Mouse (Mus musculus) lung, embryonic 14.5 days (tissue): ENCODE measurements at regions not wholly inside any gene's neighbourhood (a gene's known extent, or its start where the extent isn't known, plus 50 kb on each side); places are given as distances from the start of the nearest gene placed in this dataset.

Source experiments
- ATAC-seq: fragments of 200-750 bp; cut with Nextera tagmentation; 2 replicates; pipeline ENCODE4 v1.8.0; 2017; ENCODE audit warnings: mild to moderate bottlenecking, moderate TSS enrichment, moderate library complexity; ENCODE audit not compliant: insufficient read depth
- DNase-seq: peaks from one replicate; pipeline ENCODE4 v3.0.0-alpha.2; 2015
- H3K27ac ChIP-seq: fragments of 300-500 bp; sonication (generic); 2 replicates; pipeline ENCODE4 v1.5.1; 2014; ENCODE audit warnings: low read depth, mild to moderate bottlenecking, moderate library complexity
- H3K27me3 ChIP-seq: fragments of 300-500 bp; sonication (generic); 2 replicates; pipeline ENCODE4 v1.6.1; 2014; ENCODE audit warnings: low read length, control low read depth; ENCODE audit not compliant: insufficient read depth
- H3K36me3 ChIP-seq: fragments of 300-500 bp; sonication (generic); 2 replicates; pipeline ENCODE4 v1.6.1; 2014; ENCODE audit warnings: control low read depth; ENCODE audit not compliant: insufficient read depth
- H3K4me1 ChIP-seq: fragments of 300-500 bp; sonication (generic); 2 replicates; pipeline ENCODE4 v1.6.1; 2014; ENCODE audit warnings: antibody characterized with exemption, control low read depth; ENCODE audit not compliant: insufficient read depth
- H3K4me2 ChIP-seq: fragments of 300-500 bp; sonication (generic); 2 replicates; pipeline ENCODE4 v1.6.1; 2014; ENCODE audit warnings: mild to moderate bottlenecking
- H3K4me3 ChIP-seq: fragments of 300-500 bp; sonication (generic); 2 replicates; pipeline ENCODE4 v1.5.1; 2014; ENCODE audit warnings: low read depth, low read length
- H3K9ac ChIP-seq: fragments of 300-500 bp; sonication (generic); 2 replicates; pipeline ENCODE4 v1.6.1; 2014
- H3K9me3 ChIP-seq: fragments of 300-500 bp; sonication (generic); 2 replicates; pipeline ENCODE4 v1.6.1; 2016; ENCODE audit warnings: low read depth, low read length, control low read depth
- CTCF ChIP-seq: IDR thresholded peaks from 2 replicates; pipeline ENCODE4 v1.5.1; 2016; ENCODE audit warnings: antibody characterized with exemption, low read depth
- WGBS: fragments of 180-500 bp; shearing (Covaris S2); extraction: QIAGEN DNeasy Blood & Tissue Kit; methylation state at CpG from one replicate; pipeline ENCODE4 v1.1.7; 2014; 5-methylcytosine and 5-hydroxymethylcytosine counted together

GRCm38 (mm10) chr7:75971706-75972105, 123.6 kb downstream of the Klhl25 start:
- H3K36me3 ChIP-seq, result no peaks in the 10 kb centered on the region
- H3K27ac ChIP-seq, result no peak overlapping the region
- no peaks in the 10 kb centered on the region for H3K27me3 ChIP-seq
- TF ChIP-seq CTCF, result no peak
- H3K9me3 ChIP-seq, result no peaks in the 10 kb centered on the region
- WGBS, result 87% methylated on average over 3 of the region's 3 CpGs
- H3K4me2 ChIP-seq, result no peak overlapping the region
- H3K4me1 ChIP-seq, result no peaks in the 10 kb centered on the region
- no peak overlapping the region for H3K9ac ChIP-seq
- DNase-seq, result no peak
- no peak for ATAC-seq
- no peak overlapping the region for H3K4me3 ChIP-seq

- WGBS, result 36% methylated on average over 5 of the region's 5 CpGs
- no peak for ATAC-seq
These were observed 133.4 kb downstream of the Klhl25 start for GRCm38 (mm10) chr7:75981560-75981959.

GRCm38 (mm10) chr7:75983029-75983808, 135.1 kb downstream of the Klhl25 start:
- Histone ChIP-seq H3K27me3 (no peaks in the 10 kb centered on the region), H3K4me1 (no peaks in the 10 kb centered on the region), H3K9me3 (no peaks in the 10 kb centered on the region), H3K4me3 (no peak overlapping the region), H3K4me2 (0 out of 2 replicates have a peak overlapping the region, but pooled peaks have one; percentile 12), H3K9ac (no peak overlapping the region), H3K27ac (no peak overlapping the region), H3K36me3 (no peaks in the 10 kb centered on the region)
- no peak for ATAC-seq
- no peak for TF ChIP-seq CTCF
- no peak for DNase-seq
- 11% methylated on average over 23 of the region's 23 CpGs for whole genome bisulfite sequencing

More at GRCm38 (mm10) chr7:75981560-75981959, 133.4 kb downstream of the Klhl25 start:
- H3K9me3 ChIP-seq, result no peaks in the 10 kb centered on the region
- no peaks in the 10 kb centered on the region for H3K36me3 ChIP-seq
- H3K27me3 ChIP-seq, result no peaks in the 10 kb centered on the region
- H3K27ac ChIP-seq, result no peak overlapping the region
- no peak for DNase-seq
- no peak for TF ChIP-seq CTCF
- no peaks in the 10 kb centered on the region for H3K4me1 ChIP-seq
- no peak overlapping the region for H3K9ac ChIP-seq
- H3K4me2 ChIP-seq, result no peak overlapping the region
- H3K4me3 ChIP-seq, result no peak overlapping the region

GRCm38 (mm10) chr7:75983809-75984171, 135.7 kb downstream of the Klhl25 start:
- H3K27ac ChIP-seq, result no peak overlapping the region
- H3K9ac ChIP-seq, result no peak overlapping the region
- no peaks in the 10 kb centered on the region for H3K4me1 ChIP-seq
- TF ChIP-seq CTCF, result no peak
- WGBS, result 58% methylated on average over 7 of the region's 7 CpGs
- H3K27me3 ChIP-seq, result no peaks in the 10 kb centered on the region
- H3K36me3 ChIP-seq, result no peaks in the 10 kb centered on the region
- no peak for ATAC-seq
- no peak overlapping the region for H3K4me2 ChIP-seq
- no peak overlapping the region for H3K4me3 ChIP-seq
- H3K9me3 ChIP-seq, result no peaks in the 10 kb centered on the region
- DNase-seq, result no peak

GRCm38 (mm10) chr7:75998853-75999252, 150.7 kb downstream of the Klhl25 start:
- H3K4me3 ChIP-seq, result no peak overlapping the region
- H3K9ac ChIP-seq, result no peak overlapping the region
- ATAC-seq, result no peak
- no peak for DNase-seq
- no peak overlapping the region for H3K27ac ChIP-seq
- no peaks in the 10 kb centered on the region for H3K4me1 ChIP-seq
- TF ChIP-seq CTCF, result no peak
- no peak overlapping the region for H3K4me2 ChIP-seq
- 41% methylated on average over 5 of the region's 5 CpGs for WGBS
- H3K27me3 ChIP-seq, result no peaks in the 10 kb centered on the region
- H3K9me3 ChIP-seq, result no peaks in the 10 kb centered on the region
- H3K36me3 ChIP-seq, result no peaks in the 10 kb centered on the region

GRCm38 (mm10) chr7:75999324-75999907, 151.3 kb downstream of the Klhl25 start:
- H3K9me3 ChIP-seq, result no peaks in the 10 kb centered on the region
- no peaks in the 10 kb centered on the region for H3K27me3 ChIP-seq
- TF ChIP-seq CTCF, result no peak
- no peak for DNase-seq
- ATAC-seq, result no peak
- H3K4me1 ChIP-seq, result no peaks in the 10 kb centered on the region
- no peak overlapping the region for H3K27ac ChIP-seq
- no peak overlapping the region for H3K4me2 ChIP-seq
- H3K9ac ChIP-seq, result no peak overlapping the region
- no peaks in the 10 kb centered on the region for H3K36me3 ChIP-seq
- H3K4me3 ChIP-seq, result no peak overlapping the region
- 50% methylated on average over 2 of the region's 2 CpGs for WGBS

- WGBS, result 82% methylated on average over 1 of the region's 1 CpGs
- TF ChIP-seq CTCF, result no peak
- H3K9me3 ChIP-seq, result no peaks in the 10 kb centered on the region
- no peak overlapping the region for H3K4me2 ChIP-seq
- H3K4me3 ChIP-seq, result no peak overlapping the region
- no peaks in the 10 kb centered on the region for H3K4me1 ChIP-seq
- H3K27me3 ChIP-seq, result no peaks in the 10 kb centered on the region
- no peak overlapping the region for H3K27ac ChIP-seq
- DNase-seq (no peak), ATAC-seq (no peak)
- H3K9ac ChIP-seq, result no peak overlapping the region
- no peaks in the 10 kb centered on the region for H3K36me3 ChIP-seq
These were observed 152.9 kb downstream of the Klhl25 start for GRCm38 (mm10) chr7:76001012-76001411.
